Mouse (Mus musculus) CH12.LX (cell line): ENCODE data around the gene Sept10. TPM values are rescaled to one million over a fixed set of nuclear protein-coding genes. Genes with fewer than 3 reads are reported as not detected.

Source experiments
- DNase-seq: peaks from one replicate; pipeline ENCODE4 v3.0.0-alpha.2; 2013; ENCODE audit errors: extremely low read depth
- H3K27ac ChIP-seq: 2 replicates; pipeline ENCODE4 v1.5.1; 2012; ENCODE audit warnings: low read depth, mild to moderate bottlenecking, control low read depth, moderate library complexity; ENCODE audit not compliant: insufficient read depth
- H3K27me3 ChIP-seq: replicated peaks from 2 replicates; pipeline ENCODE3; 2012; ENCODE audit warnings: inconsistent platforms
- H3K36me3 ChIP-seq, 2 experiments: replicated peaks in 1 of 2; 2 replicates each; pipeline versions ENCODE3 to v1.6.1; 2012; ENCODE audit warnings: inconsistent platforms in 1 of 2, low read length in 1 of 2, mild to moderate bottlenecking in 1 of 2, mixed read lengths in 1 of 2, moderate library complexity in 1 of 2; ENCODE audit not compliant: control insufficient read depth in 1 of 2, insufficient read depth in 1 of 2
- H3K4me1 ChIP-seq, 2 experiments: 2 replicates each; pipeline ENCODE4 v1.6.1; 2012; ENCODE audit warnings: inconsistent platforms in 1 of 2, moderate library complexity in 1 of 2; ENCODE audit not compliant: insufficient read depth in 2 of 2, control insufficient read depth in 1 of 2
- H3K4me2 ChIP-seq: 2 replicates; pipeline ENCODE4 v1.6.1; 2012; ENCODE audit warnings: low read depth, mild to moderate bottlenecking, control low read depth; ENCODE audit not compliant: poor library complexity, insufficient read depth, severe bottlenecking
- H3K4me3 ChIP-seq, 3 experiments: fragments of 150-350 bp in 1 of 3; sonication (generic) in 1 of 3; replicated peaks in 1 of 3; 2 replicates each; pipeline versions ENCODE3 to v1.5.1; 2011 to 2012; ENCODE audit warnings: low read depth in 2 of 3, low read length in 2 of 3, mild to moderate bottlenecking in 2 of 3, moderate library complexity in 2 of 3, control low read depth in 1 of 3, improper control_type of control experiment in 1 of 3, inconsistent platforms in 1 of 3, mixed read lengths in 1 of 3; ENCODE audit not compliant: poor library complexity in 1 of 3
- H3K79me2 ChIP-seq: replicated peaks from 2 replicates; pipeline ENCODE4 v1.6.1; 2012; ENCODE audit warnings: mild to moderate bottlenecking, moderate library complexity; ENCODE audit not compliant: control insufficient read depth, poor library complexity, insufficient read depth, severe bottlenecking; ENCODE audit errors: extremely low read depth
- H3K9ac ChIP-seq: 2 replicates; pipeline ENCODE4 v1.6.1; 2012; ENCODE audit warnings: low read depth, mild to moderate bottlenecking, control low read depth, moderate library complexity; ENCODE audit not compliant: insufficient read depth
- H3K9me3 ChIP-seq: replicated peaks from 2 replicates; pipeline ENCODE3; 2012; ENCODE audit warnings: low read length, inconsistent platforms, mixed read lengths
- BHLHE40 ChIP-seq: IDR thresholded peaks from 2 replicates; pipeline ENCODE4 v1.6.1; 2011; ENCODE audit warnings: mild to moderate bottlenecking, low read depth, low read length, improper control_type of control experiment
- CHD2 ChIP-seq: IDR thresholded peaks from 2 replicates; pipeline ENCODE4 v1.6.1; 2011; ENCODE audit warnings: low read length, improper control_type of control experiment
- CTCF ChIP-seq, 2 experiments: IDR thresholded peaks in 1 of 2; conservative IDR thresholded peaks in 1 of 2; 2 replicates each; pipeline ENCODE4 v1.5.1; 2011 to 2012; ENCODE audit warnings: low read depth in 2 of 2, low read length in 2 of 2, improper control_type of control experiment in 1 of 2, inconsistent platforms in 1 of 2, mild to moderate bottlenecking in 1 of 2, moderate library complexity in 1 of 2
- E2F4 ChIP-seq: IDR thresholded peaks from 2 replicates; pipeline ENCODE4 v1.6.1; 2011; ENCODE audit warnings: low read depth, low read length, improper control_type of control experiment; ENCODE audit not compliant: insufficient replicate concordance
- ELF1 ChIP-seq: IDR thresholded peaks from 2 replicates; pipeline ENCODE4 v1.6.1; 2014; ENCODE audit warnings: low read depth, mild to moderate bottlenecking, inconsistent platforms, low read length, improper control_type of control experiment
- EP300 ChIP-seq: IDR thresholded peaks from 2 replicates; pipeline ENCODE4 v1.6.1; 2011; ENCODE audit warnings: low read length, improper control_type of control experiment
- ETS1 ChIP-seq: conservative IDR thresholded peaks from 2 replicates; pipeline ENCODE4 v1.6.1; 2012; ENCODE audit warnings: low read depth, mild to moderate bottlenecking, inconsistent platforms, low read length, improper control_type of control experiment, moderate library complexity
- IRF4 ChIP-seq: IDR thresholded peaks from 2 replicates; pipeline ENCODE4 v1.6.1; 2014; ENCODE audit warnings: low read depth, mild to moderate bottlenecking, inconsistent platforms, low read length, improper control_type of control experiment
- JUND ChIP-seq: conservative IDR thresholded peaks from 2 replicates; pipeline ENCODE4 v1.6.1; 2011; ENCODE audit warnings: low read depth, low read length, improper control_type of control experiment
- MAFK ChIP-seq: IDR thresholded peaks from 2 replicates; pipeline ENCODE4 v1.6.1; 2011; ENCODE audit warnings: low read length, improper control_type of control experiment; ENCODE audit not compliant: insufficient replicate concordance
- MAZ ChIP-seq: IDR thresholded peaks from 2 replicates; pipeline ENCODE4 v1.6.1; 2012; ENCODE audit warnings: low read depth, mild to moderate bottlenecking, inconsistent platforms, low read length, improper control_type of control experiment, moderate library complexity
- MEF2A ChIP-seq: IDR thresholded peaks from 2 replicates; pipeline ENCODE4 v1.6.1; 2014; ENCODE audit warnings: low read depth, mild to moderate bottlenecking, inconsistent platforms, low read length, improper control_type of control experiment, borderline replicate concordance
- MXI1 ChIP-seq: IDR thresholded peaks from 2 replicates; pipeline ENCODE4 v1.6.1; 2011; ENCODE audit warnings: mild to moderate bottlenecking, low read depth, low read length, improper control_type of control experiment
- PAX5 ChIP-seq: IDR thresholded peaks from 2 replicates; pipeline ENCODE4 v1.6.1; 2012; ENCODE audit warnings: low read length, inconsistent platforms, mixed read lengths
- POLR2A ChIP-seq: IDR thresholded peaks from 2 replicates; pipeline ENCODE4 v1.6.1; 2011; ENCODE audit warnings: low read depth, mild to moderate bottlenecking, improper control_type of control experiment, low read length
- RCOR1 ChIP-seq: conservative IDR thresholded peaks from 2 replicates; pipeline ENCODE4 v1.6.1; 2012; ENCODE audit warnings: low read depth, mild to moderate bottlenecking, inconsistent platforms, low read length, improper control_type of control experiment
- SIN3A ChIP-seq: IDR thresholded peaks from 2 replicates; pipeline ENCODE4 v1.6.1; 2012; ENCODE audit warnings: low read length, improper control_type of control experiment, inconsistent platforms
- SMC3 ChIP-seq: IDR thresholded peaks from 2 replicates; pipeline ENCODE4 v1.6.1; 2011; ENCODE audit warnings: low read depth, low read length, improper control_type of control experiment
- TBP ChIP-seq: conservative IDR thresholded peaks from 2 replicates; pipeline ENCODE4 v1.6.1; 2011; ENCODE audit warnings: low read depth, low read length, improper control_type of control experiment
- TCF12 ChIP-seq: IDR thresholded peaks from 2 replicates; pipeline ENCODE4 v1.6.1; 2014; ENCODE audit warnings: low read depth, mild to moderate bottlenecking, inconsistent platforms, low read length, improper control_type of control experiment
- USF1 ChIP-seq: IDR thresholded peaks from 2 replicates; pipeline ENCODE4 v1.6.1; 2014; ENCODE audit warnings: low read depth, mild to moderate bottlenecking, inconsistent platforms, low read length, improper control_type of control experiment
- ZMIZ1 ChIP-seq: IDR thresholded peaks from 2 replicates; pipeline ENCODE4 v1.6.1; 2012; ENCODE audit warnings: low read depth, mild to moderate bottlenecking, inconsistent platforms, low read length, improper control_type of control experiment
- dilution Hi-C: fragments of 300-500 bp; cut with MboI; formaldehyde crosslinking; loops from 2 replicates; pipeline ENCODE4 v1.14.3; 2020; ENCODE audit warnings: low sequenced_read_pairs; ENCODE audit not compliant: extremely low pct_unique_long_range_greater_than_20kb, extremely low pct_ligation_motif_present
- in situ Hi-C: fragments of 300-500 bp; cut with MboI; formaldehyde crosslinking; loops from 3 replicates; pipeline ENCODE4 v1.14.3; 2019; ENCODE audit warnings: low sequenced_read_pairs, low pct_ligation_motif_present, low pct_unique_long_range_greater_than_20kb, mixed read lengths
- polyA plus RNA-seq: library from polyadenylated mRNA; unstranded; fragments of >175 nt; gene quantifications from 2 replicates; pipeline ENCODE4 v1.2.1, GENCODE M21; 2012; ENCODE audit warnings: low read depth; ENCODE audit not compliant: insufficient read length
- total RNA-seq, 2 experiments: library from RNA; depleted of rRNA; stranded (reverse); fragments of 300-350 nt in 1 of 2; fragments of >200 nt in 1 of 2; gene quantifications; 2 replicates each; pipeline ENCODE4 v1.2.3; 2012 to 2014

Gene Sept10
- total and polyA plus RNA-seq, 3 experiments: 6.9 to 13.1 (median 10.3) TPM

GRCm38 (mm10) chr10:59235847-59236246 is 14.2 kb upstream of the Sept10 start (continued):
- peak; percentile 83 for TF ChIP-seq BHLHE40
- TF ChIP-seq, all 38 proteins: peak for 10

GRCm38 (mm10) chr10:59235227-59235626 is 13.6 kb upstream of the Sept10 start:
- DNase-seq: no peak
- no peak overlapping the region for H3K4me3 ChIP-seq
- H3K9me3 ChIP-seq: peaks cover 9% of the 10 kb centered on the region
- H3K4me2 ChIP-seq: peak overlapping the region; percentile 90; the same call in 1 of the 2 replicates
- in situ Hi-C loops: no loop called here
- peaks cover 26 to 56% of the 10 kb centered on the region in 2 experiments for H3K4me1 ChIP-seq
- dilution Hi-C loops: no loop called here
- peak overlapping the region; percentile 52 for H3K9ac ChIP-seq
- TF ChIP-seq ELF1: no peak
- TF ChIP-seq MXI1: no peak
- no peak for TF ChIP-seq RCOR1
- TF ChIP-seq CTCF (conservative IDR thresholded peaks at IDR 0.05 in 1 of 2, IDR thresholded peaks at IDR 0.05 in 1 of 2; ENCODE audit: low read depth in 2 of 2, low read length in 2 of 2): no peak
- TF ChIP-seq CHD2: no peak
- no peak for TF ChIP-seq PAX5
- TF ChIP-seq USF1: no peak
- no peak for TF ChIP-seq SIN3A
- no peaks in the 10 kb centered on the region for H3K79me2 ChIP-seq
- H3K27me3 ChIP-seq: no peaks in the 10 kb centered on the region
- peaks cover 0 to 3% of the 10 kb centered on the region in 2 experiments for H3K36me3 ChIP-seq
- peak overlapping the region; percentile 97 for H3K27ac ChIP-seq

DNA sequence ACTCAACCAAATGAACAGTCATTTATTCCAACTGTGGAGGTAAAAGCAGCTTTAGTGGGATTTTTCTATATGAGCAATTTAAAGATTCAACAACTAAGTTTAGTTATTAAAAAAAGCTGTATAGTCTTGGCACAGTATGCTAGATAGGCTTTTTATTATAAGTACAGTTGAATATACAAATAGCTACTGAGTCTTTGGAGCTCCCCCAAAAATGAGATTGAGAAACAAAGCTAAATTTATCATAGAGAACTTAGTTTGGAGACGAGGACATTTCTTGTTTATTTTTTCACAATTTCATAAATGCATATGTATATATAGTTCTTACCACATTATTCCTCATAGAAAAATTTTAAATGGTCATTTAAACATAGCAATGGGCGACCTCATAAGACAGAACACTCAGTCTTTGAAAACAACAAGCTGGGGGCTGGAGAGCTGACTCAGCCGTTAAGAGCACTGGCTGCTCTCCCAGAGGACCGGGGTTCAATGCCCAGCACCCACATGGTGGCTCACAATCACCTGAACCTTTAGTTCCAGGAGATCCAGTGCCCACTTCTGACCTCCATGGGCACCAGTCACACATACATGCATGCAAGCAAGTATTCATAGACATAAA is 7.7 kb upstream of the Sept10 start:
- dilution Hi-C loops: no loop called here

GRCm38 (mm10) chr10:59225137-59225536 is 3.5 kb upstream of the Sept10 start:
- Histone ChIP-seq H3K9ac (peak overlapping the region; percentile 48; the same call in 1 of the 2 replicates), H3K4me1 (peaks cover 6 to 34% of the 10 kb centered on the region in 2 experiments), H3K4me2 (peak overlapping the region; percentile 19), H3K27ac (peak overlapping the region; percentile 31; the same call in 1 of the 2 replicates), H3K4me3 (peak overlapping the region; percentile 46 to 91 (median 69)), H3K79me2 (peaks cover 38% of the 10 kb centered on the region), H3K36me3 (peaks cover 5 to 21% of the 10 kb centered on the region in 2 experiments), H3K9me3 (peaks cover 1% of the 10 kb centered on the region), H3K27me3 (no peaks in the 10 kb centered on the region)
- dilution Hi-C loops: no loop called here
- in situ Hi-C loops: loop anchor here (10.0 kb wide), 1 partner anchor 60 kb away; no protein-coding TSS in a partner anchor
- DNase-seq: peak; percentile 79
- peak; percentile 75 for TF ChIP-seq MXI1
- TF ChIP-seq EP300: peak; percentile 62
- TF ChIP-seq E2F4: no peak
- TF ChIP-seq SMC3: no peak
- TF ChIP-seq POLR2A: 0 out of 2 replicates have a peak, but pooled peaks have one; percentile 31
- no peak for TF ChIP-seq JUND
- peak; percentile 62 for TF ChIP-seq ETS1
- peak; percentile 72; the same call in 1 of the 2 replicates for TF ChIP-seq SIN3A
- peak; percentile 88 for TF ChIP-seq IRF4
- TF ChIP-seq PAX5: no peak
- TF ChIP-seq MEF2A: no peak
- no peak for TF ChIP-seq TBP
- peak; percentile 88 for TF ChIP-seq BHLHE40
- TF ChIP-seq RCOR1: no peak
- no peak for TF ChIP-seq CTCF (conservative IDR thresholded peaks at IDR 0.05 in 1 of 2, IDR thresholded peaks at IDR 0.05 in 1 of 2; ENCODE audit: low read depth in 2 of 2, low read length in 2 of 2)
- TF ChIP-seq MAZ: no peak
- TF ChIP-seq USF1: peak; percentile 22; the same call in 1 of the 2 replicates
- TF ChIP-seq ZMIZ1: no peak
- peak; percentile 41; the same call in 1 of the 2 replicates for TF ChIP-seq TCF12

More for the DNA sequence above, 7.7 kb upstream of the Sept10 start:
- Histone ChIP-seq H3K36me3 (peaks cover 5 to 18% of the 10 kb centered on the region in 2 experiments), H3K79me2 (peaks cover 19% of the 10 kb centered on the region), H3K9me3 (peaks cover 1% of the 10 kb centered on the region), H3K27ac (no peak overlapping the region), H3K27me3 (no peaks in the 10 kb centered on the region), H3K4me3 (no peak overlapping the region), H3K4me2 (no peak overlapping the region), H3K9ac (no peak overlapping the region), H3K4me1 (peaks cover 14 to 51% of the 10 kb centered on the region in 2 experiments)
- in situ Hi-C loops: loop anchor here (10.0 kb wide), 1 partner anchor 55 kb away; no protein-coding TSS in a partner anchor
- TF ChIP-seq TBP (no peak), MAFK (0 out of 2 replicates have a peak, but pooled peaks have one; percentile 32)
- DNase-seq: no peak
